Mouse (Mus musculus) C2C12 (cell line): ENCODE measurements at regions not wholly inside any gene's neighbourhood (a gene's known extent, or its start where the extent isn't known, plus 50 kb on each side); places are given as distances from the start of the nearest gene placed in this dataset.

Experiments used
- H3K27me3 ChIP-seq: one replicate; pipeline ENCODE4 v1.6.1; 2011; ENCODE audit not compliant: control insufficient read depth, insufficient read depth, insufficient read length
- H3K36me3 ChIP-seq: one replicate; pipeline ENCODE4 v1.6.1; 2011; ENCODE audit not compliant: control insufficient read depth, insufficient read depth
- H3K4me3 ChIP-seq: one replicate; pipeline ENCODE4 v1.5.1; 2011; ENCODE audit warnings: mild to moderate bottlenecking, control low read depth; ENCODE audit not compliant: poor library complexity, insufficient read depth, severe bottlenecking
- H3K79me2 ChIP-seq: one replicate; pipeline ENCODE4 v1.6.1; 2011; ENCODE audit not compliant: control insufficient read depth, insufficient read depth
- H3K79me3 ChIP-seq: one replicate; pipeline ENCODE4 v1.6.1; 2011; ENCODE audit warnings: low read depth, control low read depth
- H3ac ChIP-seq: one replicate; pipeline ENCODE3; 2011; ENCODE audit warnings: low read depth; ENCODE audit not compliant: control insufficient read depth, insufficient read length
- CEBPB ChIP-seq: IDR thresholded peaks from one replicate; pipeline ENCODE4 v1.6.1; 2011; ENCODE audit warnings: low read depth, mild to moderate bottlenecking, control low read depth, moderate library complexity
- CTCF ChIP-seq: IDR thresholded peaks from one replicate; pipeline ENCODE4 v1.5.1; 2011; ENCODE audit not compliant: control insufficient read depth, insufficient read depth, insufficient read length
- FOSL1 ChIP-seq: IDR thresholded peaks from one replicate; pipeline ENCODE4 v1.8.0; 2011; ENCODE audit warnings: mild to moderate bottlenecking, low read length; ENCODE audit not compliant: poor library complexity, insufficient read depth, severe bottlenecking
- MAX ChIP-seq: IDR thresholded peaks from one replicate; pipeline ENCODE4 v1.6.1; 2011; ENCODE audit warnings: mild to moderate bottlenecking, control low read depth
- MYOD1 ChIP-seq: IDR thresholded peaks from one replicate; pipeline ENCODE4 v1.6.1; 2011; ENCODE audit warnings: low read depth; ENCODE audit not compliant: control insufficient read depth, insufficient read length
- MYOG ChIP-seq: IDR thresholded peaks from one replicate; pipeline ENCODE4 v1.6.1; 2011; ENCODE audit not compliant: control insufficient read depth, insufficient read length; ENCODE audit errors: extremely low read depth
- USF1 ChIP-seq: IDR thresholded peaks from one replicate; pipeline ENCODE4 v1.6.1; 2011; ENCODE audit warnings: low read depth, mild to moderate bottlenecking, control low read depth, moderate library complexity

- Histone ChIP-seq H3K79me3 (no peaks in the 10 kb centered on the region), H3K36me3 (no peaks in the 10 kb centered on the region), H3K4me3 (no peak overlapping the region), H3K27me3 (no peaks in the 10 kb centered on the region), H3ac (no peak overlapping the region), H3K79me2 (no peaks in the 10 kb centered on the region)
- TF ChIP-seq FOSL1 (no peak), CEBPB (no peak)
These were observed 169.8 kb upstream of the Nlrp1b start for GRCm38 (mm10) chr11:71400351-71400750.

GRCm38 (mm10) chr11:71401411-71402276 lies 171.1 kb upstream of the Nlrp1b start:
- Histone ChIP-seq H3K4me3 (no peak overlapping the region), H3K79me2 (no peaks in the 10 kb centered on the region), H3K27me3 (no peaks in the 10 kb centered on the region), H3K79me3 (no peaks in the 10 kb centered on the region), H3K36me3 (no peaks in the 10 kb centered on the region), H3ac (no peak overlapping the region)
- TF ChIP-seq MYOG (no peak), USF1 (no peak), FOSL1 (no peak), CTCF (no peak), MYOD1 (no peak), MAX (no peak), CEBPB (no peak)

- H3ac ChIP-seq, result no peak overlapping the region
- no peaks in the 10 kb centered on the region for H3K27me3 ChIP-seq
- H3K4me3 ChIP-seq, result no peak overlapping the region
- no peak for TF ChIP-seq CEBPB
- H3K36me3 ChIP-seq, result no peaks in the 10 kb centered on the region
- no peaks in the 10 kb centered on the region for H3K79me3 ChIP-seq
- H3K79me2 ChIP-seq, result no peaks in the 10 kb centered on the region
These were observed 173.8 kb upstream of the Nlrp1b start for GRCm38 (mm10) chr11:71404361-71404760.

GRCm38 (mm10) chr11:71407043-71407442 lies 176.5 kb upstream of the Nlrp1b start:
- no peaks in the 10 kb centered on the region for H3K27me3 ChIP-seq
- no peak for TF ChIP-seq FOSL1

GRCm38 (mm10) chr11:71409211-71409765 lies 178.8 kb upstream of the Nlrp1b start:
- H3K79me2 ChIP-seq, result no peaks in the 10 kb centered on the region
- no peaks in the 10 kb centered on the region for H3K36me3 ChIP-seq
- H3K27me3 ChIP-seq, result no peaks in the 10 kb centered on the region
- no peak overlapping the region for H3K4me3 ChIP-seq
- no peak for TF ChIP-seq MAX
- no peak for TF ChIP-seq MYOG
- TF ChIP-seq CTCF, result no peak
- TF ChIP-seq USF1, result no peak
- TF ChIP-seq MYOD1, result no peak
- no peak for TF ChIP-seq CEBPB
- no peak for TF ChIP-seq FOSL1
- no peak overlapping the region for H3ac ChIP-seq
- H3K79me3 ChIP-seq, result no peaks in the 10 kb centered on the region

More at GRCm38 (mm10) chr11:71407043-71407442, 176.5 kb upstream of the Nlrp1b start:
- no peak overlapping the region for H3K4me3 ChIP-seq
- H3K79me2 ChIP-seq, result no peaks in the 10 kb centered on the region
- no peaks in the 10 kb centered on the region for H3K79me3 ChIP-seq
- no peak overlapping the region for H3ac ChIP-seq
- no peaks in the 10 kb centered on the region for H3K36me3 ChIP-seq

GRCm38 (mm10) chr11:71410582-71410981 lies 180.0 kb upstream of the Nlrp1b start:
- no peak for TF ChIP-seq CTCF
- no peak for TF ChIP-seq FOSL1
- Histone ChIP-seq H3K79me3 (no peaks in the 10 kb centered on the region), H3K27me3 (no peaks in the 10 kb centered on the region), H3K79me2 (no peaks in the 10 kb centered on the region), H3K4me3 (no peak overlapping the region), H3ac (no peak overlapping the region), H3K36me3 (no peaks in the 10 kb centered on the region)
